ENCODE assay signal across 22 mouse cellular contexts in the genomic region with DNA sequence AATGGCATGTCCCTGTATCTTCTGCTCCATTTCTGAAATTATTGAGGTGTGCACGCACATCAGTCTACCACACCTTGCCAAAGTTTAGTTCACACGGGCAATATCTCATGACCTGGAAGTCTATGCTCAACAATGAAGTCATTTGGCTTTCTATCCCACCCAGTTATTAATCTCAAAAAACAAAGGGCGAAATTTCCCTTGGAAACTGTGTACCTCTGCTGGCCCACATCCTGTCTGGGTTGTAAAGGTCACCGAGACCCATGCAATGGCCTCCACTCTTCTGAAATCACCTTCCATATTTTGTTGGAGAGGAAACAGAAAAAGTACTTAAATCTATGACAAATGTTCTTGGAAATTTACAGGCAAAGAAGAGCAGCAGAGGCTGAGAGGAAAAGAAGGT.
DNase-seq lines count a peak whose midpoint lies in the region; ATAC-seq and TF ChIP-seq lines count a peak whose summit lies in the region.
"Had no signal": no experiment of that assay in that cellular context is flagged by ENCODE, and none has a peak within 500 bp of the region (broad histone marks: within the 10 kb centered on the region; RNA-seq: fewer than 3 reads in every experiment).

No protein-coding gene starts in this region.

- no peak for ATAC-seq in kidney, embryonic 15.5 days (replicated peaks; ENCODE audit: low FRiP score)
- no peak for ATAC-seq in kidney, postnatal 0 days (replicated peaks; ENCODE audit: low FRiP score, low read depth)
- ATAC-seq in activated CD4-positive, CD25-positive, alpha-beta regulatory T cell, adult 4 months, result peak; percentile 44
- ATAC-seq: forebrain, embryonic 15.5 days; hindbrain, embryonic 16.5 days had no signal

- H3K27ac ChIP-seq in kidney, embryonic 15.5 days, result no peak overlapping the region
- no peak overlapping the region for H3K27ac ChIP-seq in kidney, postnatal 0 days
- H3K27ac ChIP-seq: embryonic facial prominence, embryonic 15.5 days; forebrain, embryonic 15.5 days; heart, embryonic 13.5 days; hindbrain, embryonic 12.5 days had no signal

- TF ChIP-seq CTCF in kidney, postnatal 0 days (IDR thresholded peaks at IDR 0.05; ENCODE audit: low read depth), result no peak

- WGBS in kidney, embryonic 15.5 days, result 77% methylated on average over 4 of the region's 4 CpGs
- 81% methylated on average over 4 of the region's 4 CpGs for WGBS in kidney, postnatal 0 days

- no peaks in the 10 kb centered on the region for H3K27me3 ChIP-seq in kidney, embryonic 15.5 days
- no peaks in the 10 kb centered on the region for H3K27me3 ChIP-seq in kidney, postnatal 0 days (ENCODE audit: insufficient read depth, low read length)
- H3K27me3 ChIP-seq: embryonic facial prominence, embryonic 15.5 days; forebrain, embryonic 15.5 days; heart, embryonic 13.5 days; hindbrain, embryonic 12.5 days had no signal

- no peaks in the 10 kb centered on the region for H3K9me3 ChIP-seq in kidney, embryonic 15.5 days (replicated peaks)
- no peaks in the 10 kb centered on the region for H3K9me3 ChIP-seq in kidney, postnatal 0 days (replicated peaks; ENCODE audit: low read length)
- H3K9me3 ChIP-seq: embryonic facial prominence, embryonic 15.5 days; forebrain, embryonic 15.5 days; G1E; heart, embryonic 13.5 days; hindbrain, embryonic 12.5 days had no signal

- DNase-seq in kidney, adult 11 months, result peak; percentile 23
- peak; percentile 18 for DNase-seq in kidney, postnatal 0 days (ENCODE audit: low spot score)
- no peak for DNase-seq in kidney, adult 18-20 months
- peak; percentile 19 for DNase-seq in CD4-positive, CD25-positive, alpha-beta regulatory T cell, adult 2 months (ENCODE audit: low read depth, low spot score)
- DNase-seq in right cerebral cortex, postnatal 4 days, result no peak
- no peak for DNase-seq in right cerebral cortex, adult 18-20 months
- DNase-seq: adrenal gland, postnatal 10 days; cerebellum, adult 11 months; cerebellum, adult 8-10 months; cerebellum, postnatal 14 days; embryo, embryonic 11 days; gastrocnemius, postnatal 25 days; heart, postnatal 36 days had no signal

- peaks cover 21% of the 10 kb centered on the region; the same call in 1 of the 2 replicates for H3K4me1 ChIP-seq in kidney, embryonic 15.5 days
- no peaks in the 10 kb centered on the region; the same call in none of the 2 replicates for H3K4me1 ChIP-seq in kidney, postnatal 0 days (replicated peaks; ENCODE audit: insufficient read depth, low read length)

- H3K4me3 ChIP-seq in kidney, embryonic 15.5 days (replicated peaks), result no peak overlapping the region
- H3K4me3 ChIP-seq in kidney, postnatal 0 days (replicated peaks; ENCODE audit: low read depth, low read length), result no peak overlapping the region
- H3K4me3 ChIP-seq: embryonic facial prominence, embryonic 15.5 days; erythroblast, embryonic 14.5 days; forebrain, embryonic 15.5 days; heart, embryonic 13.5 days; hindbrain, embryonic 12.5 days had no signal

- H3K4me2 ChIP-seq in kidney, embryonic 15.5 days, result no peak overlapping the region
- H3K4me2 ChIP-seq in kidney, postnatal 0 days (ENCODE audit: low read length), result no peak overlapping the region
- H3K4me2 ChIP-seq: embryonic facial prominence, embryonic 15.5 days; forebrain, embryonic 15.5 days; heart, embryonic 13.5 days; hindbrain, embryonic 12.5 days had no signal

- H3K36me3 ChIP-seq in kidney, embryonic 15.5 days, result no peaks in the 10 kb centered on the region
- no peaks in the 10 kb centered on the region for H3K36me3 ChIP-seq in kidney, postnatal 0 days (ENCODE audit: insufficient read depth, low read length)
- H3K36me3 ChIP-seq: embryonic facial prominence, embryonic 15.5 days; forebrain, embryonic 15.5 days; heart, embryonic 13.5 days; hindbrain, embryonic 12.5 days had no signal

- no peak overlapping the region for H3K9ac ChIP-seq in kidney, embryonic 15.5 days
- H3K9ac ChIP-seq in kidney, postnatal 0 days (ENCODE audit: low read depth, low read length), result no peak overlapping the region
- H3K9ac ChIP-seq: embryonic facial prominence, embryonic 15.5 days; forebrain, embryonic 15.5 days; heart, embryonic 13.5 days; hindbrain, embryonic 12.5 days had no signal

Comparison
In these comparisons a context has a peak if more than half of its experiments do, and no peak if none do; other contexts are left out.
1. DNase-seq: peak in kidney, adult 11 months (single experiment), kidney, postnatal 0 days (single experiment) and CD4-positive, CD25-positive, alpha-beta regulatory T cell, adult 2 months (single experiment); none in kidney, adult 18-20 months (single experiment), right cerebral cortex, postnatal 4 days (single experiment) and right cerebral cortex, adult 18-20 months (single experiment).